Mouse (Mus musculus) cortical plate, adult 2 months (tissue): Measurements from ENCODE around the gene Atp6v1d.

Source experiments
- CTCF ChIP-seq: fragments of 200-500 bp; IDR thresholded peaks from 2 replicates; pipeline ENCODE4 v1.5.1; 2011; ENCODE audit warnings: mild to moderate bottlenecking, control low read depth, low read length; ENCODE audit not compliant: insufficient read depth; ENCODE audit errors: extremely low read depth
- POLR2A ChIP-seq: fragments of 200-500 bp; IDR thresholded peaks from 2 replicates; pipeline ENCODE4 v1.6.1; 2011; ENCODE audit warnings: mild to moderate bottlenecking, low read length, control low read depth; ENCODE audit not compliant: insufficient read depth; ENCODE audit errors: extremely low read depth

DNA sequence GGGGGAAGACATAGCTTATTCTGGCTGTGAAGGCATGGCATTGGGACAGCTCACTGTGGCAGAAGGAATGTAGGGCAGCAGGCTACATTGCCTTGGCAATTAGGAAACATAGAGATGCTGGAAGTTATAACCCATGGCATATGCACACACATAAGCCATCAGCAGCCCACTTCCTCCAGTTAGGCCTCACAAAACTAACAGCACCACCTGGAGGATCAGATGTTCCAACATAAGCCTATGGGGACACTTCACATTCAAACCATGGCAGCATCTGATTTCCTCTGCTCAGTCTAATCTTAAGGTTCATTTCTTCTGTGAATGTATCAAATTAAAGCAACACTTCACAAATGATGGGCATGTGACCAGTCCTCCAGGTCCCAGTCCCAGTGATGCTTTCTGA, 47.0 kb downstream of the Atp6v1d start:
- TF ChIP-seq CTCF (no peak), POLR2A (no peak)
